Mouse (Mus musculus): ENCODE measurements around the gene Polrmt. TPM values are rescaled to one million over a fixed set of nuclear protein-coding genes. Genes with fewer than 3 reads are reported as not detected.
"Not testable (repeated sequence)": the region's sequence is repeated elsewhere in the genome, so short reads cannot be mapped to it uniquely, and the experiment has no call there.

Polrmt gene
- total and polyA plus RNA-seq, 2 experiments from 2014 or later: 32.5 to 43.2 TPM

GRCm38 (mm10) chr10:79706406-79707094, 39.8 kb downstream of the Polrmt start:
- Histone ChIP-seq H3K36me3 (ENCODE audit: insufficient read depth, low read length) (peaks cover 34% of the 10 kb centered on the region), H3K4me3 (ENCODE audit: low read depth, low read length) (peak overlapping the region; percentile 54), H3K4me2 (ENCODE audit: low read depth, low read length, poor library complexity, severe bottlenecking) (peak overlapping the region; percentile 89), H3K4me1 (ENCODE audit: insufficient read depth, low read length) (peaks cover 11% of the 10 kb centered on the region; the same call in 1 of the 2 replicates), H3K9me3 (ENCODE audit: low read length) (no peaks in the 10 kb centered on the region), H3K9ac (replicated peaks; ENCODE audit: low read length, poor library complexity, severe bottlenecking) (peak overlapping the region; percentile 34), H3K27ac (ENCODE audit: low read depth, low read length) (no peak overlapping the region), H3K27me3 (ENCODE audit: insufficient read depth, low read length) (no peaks in the 10 kb centered on the region)
- 83% methylated on average over 5 of the region's 5 CpGs for WGBS
- TF ChIP-seq CTCF (IDR thresholded peaks at IDR 0.05): no peak
- DNase-seq (ENCODE audit: low spot score) (no peak), ATAC-seq (ENCODE audit: low FRiP score) (no peak)

GRCm38 (mm10) chr10:79705951-79706350, 40.4 kb downstream of the Polrmt start:
- Histone ChIP-seq H3K36me3 (ENCODE audit: insufficient read depth, low read length) (peaks cover 28% of the 10 kb centered on the region), H3K4me2 (ENCODE audit: low read depth, low read length, poor library complexity, severe bottlenecking) (peak overlapping the region; percentile 89), H3K9me3 (ENCODE audit: low read length) (no peaks in the 10 kb centered on the region), H3K4me1 (ENCODE audit: insufficient read depth, low read length) (peaks cover 11% of the 10 kb centered on the region; the same call in 1 of the 2 replicates), H3K9ac (replicated peaks; ENCODE audit: low read length, poor library complexity, severe bottlenecking) (peak overlapping the region; percentile 75; the same call in 1 of the 2 replicates), H3K4me3 (ENCODE audit: low read depth, low read length) (peak overlapping the region; percentile 54), H3K27ac (ENCODE audit: low read depth, low read length) (no peak overlapping the region), H3K27me3 (ENCODE audit: insufficient read depth, low read length) (no peaks in the 10 kb centered on the region)
- DNase-seq (ENCODE audit: low spot score): no peak
- no peak for TF ChIP-seq CTCF (IDR thresholded peaks at IDR 0.05)
- no peak for ATAC-seq (ENCODE audit: low FRiP score)
- WGBS: 86% methylated on average over 5 of the region's 5 CpGs

GRCm38 (mm10) chr10:79704970-79705360, 41.4 kb downstream of the Polrmt start:
- peak overlapping the region; percentile 82 for H3K27ac ChIP-seq (ENCODE audit: low read depth, low read length)
- peaks cover 18% of the 10 kb centered on the region for H3K36me3 ChIP-seq (ENCODE audit: insufficient read depth, low read length)
- no peak for TF ChIP-seq CTCF (IDR thresholded peaks at IDR 0.05)
- H3K4me3 ChIP-seq (ENCODE audit: low read depth, low read length): peak overlapping the region; percentile 54
- 6% methylated on average over 10 of the region's 10 CpGs for WGBS
- no peaks in the 10 kb centered on the region for H3K9me3 ChIP-seq (ENCODE audit: low read length)
- DNase-seq (ENCODE audit: low spot score) (no peak), ATAC-seq (ENCODE audit: low FRiP score) (no peak)
- H3K27me3 ChIP-seq (ENCODE audit: insufficient read depth, low read length): no peaks in the 10 kb centered on the region
- H3K9ac ChIP-seq (replicated peaks; ENCODE audit: low read length, poor library complexity, severe bottlenecking): peak overlapping the region; percentile 75
- peaks cover 11% of the 10 kb centered on the region; the same call in 1 of the 2 replicates for H3K4me1 ChIP-seq (ENCODE audit: insufficient read depth, low read length)
- peak overlapping the region; percentile 89 for H3K4me2 ChIP-seq (ENCODE audit: low read depth, low read length, poor library complexity, severe bottlenecking)

DNA sequence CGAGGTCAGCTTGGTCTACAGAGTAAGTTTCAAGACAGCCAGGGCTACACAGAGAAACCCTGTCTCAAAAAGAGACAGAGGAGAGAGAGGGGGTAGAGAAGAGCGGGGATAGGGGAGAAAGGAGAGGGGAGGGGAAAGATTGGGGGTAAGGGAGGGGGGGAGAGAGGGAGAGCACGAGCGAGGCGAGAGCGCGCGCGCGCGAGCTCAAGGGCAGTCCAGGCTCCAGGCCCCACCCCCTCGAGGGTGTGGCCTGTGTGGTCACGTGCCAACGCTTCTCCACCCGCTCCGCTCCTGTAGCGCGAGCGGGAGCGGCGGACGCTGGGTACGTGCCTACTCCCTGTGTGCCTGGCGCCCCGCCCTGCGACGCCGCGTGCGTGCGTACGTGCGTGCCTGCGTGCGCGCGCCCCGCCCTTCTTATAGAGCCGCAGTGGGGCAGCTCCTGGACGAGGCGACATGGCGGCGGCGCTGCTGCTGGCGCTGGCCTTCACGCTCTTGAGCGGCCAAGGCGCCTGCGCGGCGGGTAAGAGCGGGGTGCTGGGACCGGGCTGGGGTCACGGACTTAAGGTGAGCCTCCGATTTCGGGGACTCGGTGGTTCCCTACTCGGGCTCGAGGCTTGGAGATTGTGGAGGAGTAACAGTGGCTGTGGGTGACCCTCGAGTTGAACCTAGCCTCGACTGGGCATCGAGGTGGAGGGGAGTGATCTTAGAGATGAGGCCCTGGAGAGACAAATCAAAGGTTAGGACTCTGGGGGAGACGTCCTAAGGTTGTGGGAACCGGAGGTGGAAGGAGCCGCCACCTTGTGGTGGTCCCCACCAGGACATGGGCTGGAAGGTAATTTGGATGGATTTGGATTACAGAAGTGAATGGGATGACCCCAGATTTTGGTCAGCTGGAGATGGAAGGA, 42.1 kb downstream of the Polrmt start, which contains the start of gene Bsg:
TSS of gene Bsg (plus strand) at position 427 of the 905 bp plus-strand sequence.
- H3K9me3 ChIP-seq (ENCODE audit: low read length): no peaks in the 10 kb centered on the region
- DNase-seq (ENCODE audit: low spot score) (peak; percentile 99), ATAC-seq (ENCODE audit: low FRiP score) (peak; percentile 95)
- peak within 1 kb of the TSS; percentile 54 for H3K4me3 ChIP-seq (ENCODE audit: low read depth, low read length)
- peaks cover 11% of the 10 kb centered on the region; the same call in 1 of the 2 replicates for H3K4me1 ChIP-seq (ENCODE audit: insufficient read depth, low read length)
- no peaks in the 10 kb centered on the region for H3K27me3 ChIP-seq (ENCODE audit: insufficient read depth, low read length)
- TF ChIP-seq CTCF (IDR thresholded peaks at IDR 0.05): peak; percentile 73
- H3K9ac ChIP-seq (replicated peaks; ENCODE audit: low read length, poor library complexity, severe bottlenecking): peak within 1 kb of the TSS; percentile 75
- peak within 1 kb of the TSS; percentile 89 for H3K4me2 ChIP-seq (ENCODE audit: low read depth, low read length, poor library complexity, severe bottlenecking)
- H3K36me3 ChIP-seq (ENCODE audit: insufficient read depth, low read length): peaks cover 13% of the 10 kb centered on the region
- peak within 1 kb of the TSS; percentile 82 for H3K27ac ChIP-seq (ENCODE audit: low read depth, low read length)
- under 1% methylated on average over 54 of the region's 65 CpGs for WGBS

DNA sequence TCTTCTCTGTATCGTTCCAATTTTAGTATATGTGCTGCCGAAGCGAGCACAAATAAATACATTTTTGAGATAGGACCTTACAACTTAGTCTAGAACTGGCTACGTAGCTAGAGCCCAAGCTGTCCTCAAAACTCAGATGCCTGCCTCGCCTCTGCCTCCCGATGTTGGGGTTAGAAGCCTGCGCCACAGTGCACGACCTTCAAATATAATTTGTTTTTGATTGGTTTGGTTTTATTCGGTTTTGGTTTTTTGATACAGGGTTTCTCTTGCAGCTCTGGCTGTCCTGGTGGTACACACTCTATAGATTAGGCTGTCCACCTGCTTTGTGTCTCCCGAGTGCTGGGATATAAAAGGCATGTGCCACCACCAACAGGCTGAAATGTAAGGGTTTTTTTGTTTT, 42.8 kb downstream of the Polrmt start:
- ATAC-seq (ENCODE audit: low FRiP score) (no peak), DNase-seq (ENCODE audit: low spot score) (no peak)
- Histone ChIP-seq H3K4me1 (ENCODE audit: insufficient read depth, low read length) (peaks cover 11% of the 10 kb centered on the region; the same call in 1 of the 2 replicates), H3K27ac (ENCODE audit: low read depth, low read length) (peak overlapping the region; percentile 55; the same call in 1 of the 2 replicates), H3K9ac (replicated peaks; ENCODE audit: low read length, poor library complexity, severe bottlenecking) (no peak overlapping the region), H3K4me3 (ENCODE audit: low read depth, low read length) (peak overlapping the region; percentile 54), H3K36me3 (ENCODE audit: insufficient read depth, low read length) (peaks cover 5% of the 10 kb centered on the region), H3K27me3 (ENCODE audit: insufficient read depth, low read length) (no peaks in the 10 kb centered on the region), H3K9me3 (ENCODE audit: low read length) (no peaks in the 10 kb centered on the region), H3K4me2 (ENCODE audit: low read depth, low read length, poor library complexity, severe bottlenecking) (peak overlapping the region; percentile 89; the same call in 1 of the 2 replicates)
- TF ChIP-seq CTCF (IDR thresholded peaks at IDR 0.05): 0 out of 2 replicates have a peak, but pooled peaks have one; percentile 1
- 75% methylated on average over 10 of the region's 10 CpGs for WGBS

DNA sequence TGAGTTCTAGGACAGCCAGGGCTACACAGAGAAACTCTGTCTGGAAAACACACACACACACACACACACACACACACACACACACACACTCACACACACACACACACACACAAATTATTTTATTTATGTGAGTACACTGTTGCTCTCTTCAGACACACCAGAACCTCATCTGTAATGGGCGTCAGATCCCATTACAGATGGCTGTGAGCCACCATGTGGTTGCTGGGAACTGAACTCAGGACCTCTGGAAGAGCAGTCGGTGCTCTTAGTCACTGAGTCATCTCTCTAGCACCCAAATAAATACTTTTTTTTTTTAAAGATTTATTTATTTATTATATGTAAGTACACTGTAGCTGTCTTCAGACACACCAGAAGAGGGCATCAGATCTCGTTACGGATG, 43.4 kb downstream of the Polrmt start:
- 90% methylated on average over 3 of the region's 4 CpGs for WGBS
- H3K9ac ChIP-seq (replicated peaks; ENCODE audit: low read length, poor library complexity, severe bottlenecking); ATAC-seq (ENCODE audit: low FRiP score); H3K27ac ChIP-seq (ENCODE audit: low read depth, low read length); H3K36me3 ChIP-seq (ENCODE audit: insufficient read depth, low read length); H3K9me3 ChIP-seq (ENCODE audit: low read length); H3K4me2 ChIP-seq (ENCODE audit: low read depth, low read length, poor library complexity, severe bottlenecking); DNase-seq (ENCODE audit: low spot score); H3K4me3 ChIP-seq (ENCODE audit: low read depth, low read length); H3K27me3 ChIP-seq (ENCODE audit: insufficient read depth, low read length): not testable (repeated sequence)
- H3K4me1 ChIP-seq (ENCODE audit: insufficient read depth, low read length): peaks cover 11% of the 10 kb centered on the region; the same call in 1 of the 2 replicates
